Mouse (Mus musculus) frontal cortex, postnatal 10 days (tissue): ENCODE data around the gene Cramp1l.

Experiments used
- DNase-seq, 2 experiments: peaks; one replicate each; pipeline ENCODE4 v3.0.0; 2022; ENCODE audit warnings: low spot score in 2 of 2, mixed read lengths in 1 of 2

Gene Cramp1l

DNA sequence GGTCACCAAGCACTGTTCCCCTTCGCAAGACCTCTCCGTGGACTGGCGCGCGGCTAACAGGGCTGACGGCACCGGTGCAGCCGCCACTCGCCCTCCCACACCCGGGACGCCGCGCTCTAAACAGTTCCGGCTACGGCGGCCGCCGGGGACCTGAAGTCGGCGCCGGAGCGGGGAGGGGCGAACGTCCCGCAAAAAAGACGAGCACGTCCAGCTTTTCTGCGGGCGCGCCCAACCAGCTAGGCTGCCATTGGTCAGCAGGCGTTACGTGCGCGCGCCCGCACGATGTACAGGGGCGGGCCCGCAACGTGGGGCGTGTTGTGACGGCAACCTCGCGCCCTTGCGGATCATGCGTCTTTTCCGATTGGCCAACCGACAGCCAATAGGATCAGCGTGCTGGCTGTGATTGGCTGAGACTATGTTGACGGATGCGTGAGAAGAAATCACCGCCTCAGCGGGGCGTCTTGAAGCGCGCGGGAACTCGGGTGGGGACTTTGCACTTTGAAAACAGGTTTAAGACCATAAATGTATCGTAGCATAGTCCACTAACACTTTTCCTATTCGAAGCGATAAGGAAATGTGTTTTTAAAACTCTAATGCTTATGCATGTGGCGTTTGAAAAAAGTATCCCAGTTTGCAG lies at the start of gene Cramp1l, which contains the start of gene Ift140:
Cramp1l (minus strand) TSS at position 134 of the 637 bp plus-strand sequence.
Ift140 (plus strand) TSS at position 431 of the 637 bp plus-strand sequence.
- peak; percentile 99 for DNase-seq

DNA sequence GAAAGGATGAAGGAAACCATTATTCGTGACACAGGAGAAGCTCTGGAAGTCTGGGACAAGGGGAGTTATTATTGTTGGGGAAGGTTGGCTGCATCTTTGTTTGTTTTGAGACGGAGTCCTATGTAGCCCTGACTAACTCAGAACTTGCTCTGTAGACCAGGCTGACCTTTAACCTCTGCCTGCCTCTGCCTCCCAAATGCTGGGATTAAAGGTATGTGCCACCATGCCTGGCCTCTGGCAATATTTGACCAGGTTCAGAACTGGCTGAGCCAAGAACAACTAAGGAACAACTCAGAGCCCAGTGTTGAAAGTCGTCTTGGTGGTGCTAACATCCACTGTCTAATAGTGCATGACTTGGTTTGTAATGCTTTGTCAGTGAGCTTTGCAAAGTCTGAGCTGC lies 49.6 kb upstream of the Cramp1l start:
- no peak for DNase-seq

DNA sequence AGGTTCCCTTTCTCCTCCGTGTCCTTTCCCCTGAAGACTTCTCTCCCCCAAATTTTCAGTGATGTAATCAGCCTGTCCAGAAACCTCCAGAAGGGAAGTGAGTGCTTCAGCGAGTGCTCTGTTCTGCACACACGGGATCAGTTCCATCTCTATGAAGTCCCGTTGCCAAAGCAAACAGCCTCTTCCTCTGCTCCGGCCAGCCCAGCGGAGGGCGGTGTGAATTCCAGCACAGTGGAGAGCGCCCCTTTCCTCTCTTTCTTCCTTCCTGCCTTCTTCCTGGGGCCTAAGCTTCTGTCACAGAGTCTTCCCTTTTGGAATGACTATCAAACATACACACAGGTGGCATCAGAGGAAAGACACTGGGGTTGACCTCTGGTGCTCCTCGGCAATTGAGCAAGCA lies 48.8 kb upstream of the Cramp1l start:
- no peak for DNase-seq

DNA sequence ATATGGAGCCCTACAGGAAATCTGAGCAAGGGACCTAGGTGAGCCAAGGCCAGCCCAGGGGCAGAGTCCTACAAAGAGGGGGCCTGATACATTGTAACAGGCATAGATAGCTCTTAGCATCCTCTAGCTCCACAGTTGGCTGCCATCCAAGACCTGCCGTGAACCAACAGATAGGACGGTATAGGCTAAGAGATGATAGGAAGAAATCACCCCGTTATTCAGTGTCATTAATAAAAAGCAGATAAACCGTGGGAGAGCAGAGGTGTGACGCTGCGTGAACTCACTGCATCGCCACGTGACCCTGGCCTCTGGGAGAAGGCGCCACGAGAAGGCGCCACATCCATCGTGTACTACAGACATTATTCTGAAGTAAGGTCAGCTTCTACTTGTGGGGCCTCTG lies 48.3 kb upstream of the Cramp1l start:
- DNase-seq: no peak

- DNase-seq: no peak
These were observed 47.7 kb upstream of the Cramp1l start for GRCm38 (mm10) chr17:25063261-25063660.

DNA sequence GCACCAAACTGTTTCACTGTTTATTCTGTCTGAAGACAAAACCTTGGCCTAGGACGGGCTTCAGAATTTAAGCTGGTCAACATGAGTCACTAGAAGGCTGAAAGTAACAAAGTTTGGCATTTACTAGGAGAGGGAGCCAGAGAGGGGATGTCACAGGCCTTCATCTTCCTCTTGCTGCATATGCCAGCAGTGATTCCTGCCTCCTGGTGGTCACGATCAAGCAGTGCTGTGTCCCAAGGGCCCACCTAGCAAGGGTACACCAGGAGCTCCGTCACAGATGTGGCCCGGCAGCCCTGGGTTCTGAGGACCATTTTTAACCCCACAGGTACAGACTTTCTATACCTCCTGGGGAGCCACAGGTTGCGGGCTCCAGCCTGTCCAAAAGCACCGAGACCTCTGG lies 41.5 kb upstream of the Cramp1l start:
- no peak for DNase-seq

GRCm38 (mm10) chr17:25053274-25053673 lies 37.7 kb upstream of the Cramp1l start:
- DNase-seq: no peak

DNA sequence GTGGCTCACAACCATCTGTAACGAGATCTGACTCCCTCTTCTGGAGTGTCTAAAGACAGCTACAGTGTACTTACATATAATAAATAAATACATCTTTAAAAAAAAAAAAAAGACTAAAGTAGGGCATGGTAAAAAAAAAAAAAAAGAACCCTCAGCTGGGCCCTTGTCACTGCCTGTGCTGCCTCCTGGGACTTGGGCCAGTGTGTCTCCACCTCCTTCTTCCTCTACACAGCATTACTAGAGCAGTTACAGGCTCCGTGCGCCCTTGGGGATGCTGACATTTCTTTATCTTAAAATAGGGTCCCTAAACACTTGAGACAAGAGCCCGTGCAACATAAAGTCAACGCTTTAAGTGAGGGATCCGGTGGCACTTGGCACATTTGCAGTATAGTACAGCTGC lies 31.6 kb upstream of the Cramp1l start:
- no peak for DNase-seq

GRCm38 (mm10) chr17:25045281-25045680 lies 29.7 kb upstream of the Cramp1l start:
- DNase-seq: no peak

- DNase-seq: no peak
These were observed 29.3 kb upstream of the Cramp1l start for GRCm38 (mm10) chr17:25044879-25045278.

- no peak for DNase-seq
These were observed 20.6 kb upstream of the Cramp1l start for GRCm38 (mm10) chr17:25036183-25036582.

- DNase-seq: peak; percentile 74 to 78
These were observed 924 bp upstream of the Cramp1l start for GRCm38 (mm10) chr17:25016292-25017132.

DNA sequence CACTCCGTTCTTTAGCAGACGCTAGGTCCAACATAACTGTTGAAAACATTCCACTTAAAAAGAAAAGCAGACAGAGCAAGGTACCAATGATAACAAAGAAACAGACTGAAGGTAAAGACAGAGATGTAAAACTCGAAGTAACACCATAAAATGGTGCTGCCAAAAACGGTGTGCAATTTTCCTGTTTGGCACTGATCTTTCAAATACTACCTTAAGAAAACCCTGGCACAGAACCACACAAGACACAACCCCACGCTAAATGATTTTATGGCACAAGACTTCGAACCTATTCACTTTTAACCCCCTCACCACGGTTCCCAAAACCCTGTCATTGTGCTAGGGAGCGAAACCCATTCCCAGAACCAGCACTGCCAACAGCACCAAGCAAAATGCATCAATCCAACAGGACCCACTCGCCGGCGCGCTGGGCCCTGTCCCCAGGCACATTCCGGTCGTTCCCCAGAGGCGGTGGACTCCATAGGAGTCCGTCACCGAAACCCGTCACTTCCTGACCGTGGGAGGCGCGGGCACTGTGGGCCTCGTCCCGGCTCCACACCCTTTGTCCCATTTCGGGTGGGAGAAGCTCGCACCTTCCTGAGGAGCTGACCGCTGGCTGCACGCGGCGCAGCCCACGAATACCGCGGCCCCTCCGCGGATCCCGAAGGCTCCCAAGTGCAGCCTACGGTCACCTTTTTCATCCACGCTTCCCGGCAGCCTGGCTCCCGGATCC lies 582 bp downstream of the Cramp1l start:
- DNase-seq: peak; percentile 36 to 46

- DNase-seq: peak in 1 of 2 experiments; percentile 15
These were observed 1.7 kb downstream of the Cramp1l start for GRCm38 (mm10) chr17:25013606-25014501.

DNA sequence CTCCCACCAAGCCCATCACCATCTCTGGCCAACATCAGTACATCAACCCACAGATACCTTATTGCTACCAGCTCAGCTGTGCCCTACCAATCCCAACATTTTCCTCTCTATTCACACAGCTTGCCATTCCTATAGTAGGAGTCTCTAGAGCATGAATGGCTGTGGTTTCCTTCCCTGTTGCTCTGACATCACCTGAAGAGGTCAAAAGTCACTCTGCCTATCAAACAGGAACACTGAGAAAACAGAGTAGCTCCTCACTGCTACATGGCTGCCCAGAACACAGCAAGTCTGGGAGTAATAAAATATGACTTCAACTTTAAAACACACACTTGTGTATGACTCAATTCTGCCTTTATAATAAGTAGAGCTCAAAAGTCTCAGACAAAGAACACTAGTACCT lies 8.1 kb downstream of the Cramp1l start:
- DNase-seq: no peak

DNA sequence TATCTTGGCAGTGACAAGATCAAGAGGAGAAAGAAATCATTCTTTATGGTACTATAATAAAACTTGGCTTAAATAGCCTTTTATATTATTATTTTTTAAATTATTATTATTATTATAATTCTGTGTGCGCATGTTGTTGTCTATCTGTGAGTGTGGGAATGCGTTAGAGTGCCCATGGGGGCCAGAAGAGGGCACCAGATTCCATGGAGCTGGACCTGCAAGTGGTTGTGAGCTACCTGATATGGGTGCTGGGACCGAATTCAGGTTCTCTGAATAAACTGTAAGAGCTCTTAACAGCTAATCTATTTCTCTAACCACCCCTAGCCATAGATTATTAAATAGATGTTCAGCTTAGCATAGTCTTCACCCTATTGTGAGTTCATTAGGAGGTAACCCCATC lies 10.5 kb downstream of the Cramp1l start:
- DNase-seq: no peak

DNA sequence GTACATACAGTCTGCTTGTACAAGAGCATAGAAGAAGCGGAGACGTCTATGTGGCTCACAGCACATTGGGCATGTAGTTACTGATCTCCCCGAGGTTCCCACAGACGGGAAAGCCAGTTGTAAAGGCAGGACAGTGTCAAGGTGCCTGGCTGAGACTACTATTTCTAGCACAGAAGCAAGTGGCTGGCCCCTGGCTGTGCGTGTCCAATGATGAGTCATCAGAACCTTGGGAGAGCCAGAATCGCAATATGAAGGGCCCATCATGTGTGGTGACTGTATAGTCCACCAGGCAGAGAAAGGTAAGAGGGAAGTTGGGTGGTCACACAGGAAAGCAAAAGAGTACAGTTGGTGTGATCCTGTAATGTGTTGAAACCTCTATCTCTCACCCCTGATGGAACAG lies 20.9 kb downstream of the Cramp1l start:
- DNase-seq: no peak

DNA sequence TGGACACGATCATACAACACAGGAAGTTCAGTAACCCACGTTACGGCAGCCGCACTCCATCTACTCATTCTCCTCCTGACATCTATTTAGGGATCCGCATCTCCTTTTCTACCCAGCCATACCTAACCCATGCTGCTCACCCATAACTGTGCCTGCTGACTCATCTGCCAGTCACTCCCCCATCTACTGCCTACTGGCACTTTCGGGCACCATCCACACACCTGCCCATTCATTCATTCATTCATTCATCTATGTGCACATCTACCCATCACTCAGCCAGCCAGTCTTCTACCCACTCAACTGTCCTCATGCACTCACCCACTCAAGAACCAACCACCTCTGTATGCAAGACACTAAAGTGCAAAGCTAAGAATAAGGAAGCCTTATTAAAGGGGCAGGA lies 28.4 kb downstream of the Cramp1l start:
- no peak for DNase-seq

DNA sequence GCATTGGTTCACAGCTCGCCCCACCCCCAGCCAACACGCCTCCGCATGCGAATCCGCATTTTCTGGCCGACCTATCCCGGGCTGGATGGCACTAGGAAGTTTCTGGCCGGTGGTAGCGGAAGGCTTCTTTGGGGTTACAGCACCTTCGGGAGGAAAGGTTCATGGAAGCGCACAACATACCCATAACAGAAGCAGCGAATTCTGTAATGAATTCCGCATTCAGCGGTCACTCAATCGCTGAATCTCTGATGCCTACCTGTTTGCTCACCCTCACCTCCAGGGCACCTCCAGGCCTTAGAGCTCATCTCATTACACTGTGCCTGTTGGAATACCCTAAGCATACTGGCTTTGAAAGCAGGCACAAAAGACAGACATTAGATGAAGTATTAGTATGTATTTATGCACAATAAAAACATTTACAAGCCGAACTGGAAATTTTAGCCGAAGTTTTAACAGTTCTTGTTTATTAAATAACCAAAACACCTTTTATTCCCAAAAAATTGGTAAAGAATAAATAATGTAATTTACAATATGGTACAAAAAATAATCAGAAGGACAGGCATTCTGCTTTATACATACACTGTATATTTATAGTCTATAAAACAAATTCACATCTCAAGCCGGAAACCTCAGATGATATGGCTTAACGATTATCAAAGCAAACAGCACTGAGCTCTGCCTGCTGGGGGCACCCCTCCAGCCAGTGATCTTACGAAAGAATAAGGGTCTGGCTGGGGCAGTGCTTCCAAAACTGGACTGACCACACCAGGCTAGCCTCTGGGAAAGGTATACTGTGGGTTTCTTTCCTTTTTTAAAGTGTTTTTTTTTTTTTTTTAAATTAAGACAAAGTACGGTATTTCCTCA lies 54.5 kb downstream of the Cramp1l start:
- DNase-seq: no peak

DNA sequence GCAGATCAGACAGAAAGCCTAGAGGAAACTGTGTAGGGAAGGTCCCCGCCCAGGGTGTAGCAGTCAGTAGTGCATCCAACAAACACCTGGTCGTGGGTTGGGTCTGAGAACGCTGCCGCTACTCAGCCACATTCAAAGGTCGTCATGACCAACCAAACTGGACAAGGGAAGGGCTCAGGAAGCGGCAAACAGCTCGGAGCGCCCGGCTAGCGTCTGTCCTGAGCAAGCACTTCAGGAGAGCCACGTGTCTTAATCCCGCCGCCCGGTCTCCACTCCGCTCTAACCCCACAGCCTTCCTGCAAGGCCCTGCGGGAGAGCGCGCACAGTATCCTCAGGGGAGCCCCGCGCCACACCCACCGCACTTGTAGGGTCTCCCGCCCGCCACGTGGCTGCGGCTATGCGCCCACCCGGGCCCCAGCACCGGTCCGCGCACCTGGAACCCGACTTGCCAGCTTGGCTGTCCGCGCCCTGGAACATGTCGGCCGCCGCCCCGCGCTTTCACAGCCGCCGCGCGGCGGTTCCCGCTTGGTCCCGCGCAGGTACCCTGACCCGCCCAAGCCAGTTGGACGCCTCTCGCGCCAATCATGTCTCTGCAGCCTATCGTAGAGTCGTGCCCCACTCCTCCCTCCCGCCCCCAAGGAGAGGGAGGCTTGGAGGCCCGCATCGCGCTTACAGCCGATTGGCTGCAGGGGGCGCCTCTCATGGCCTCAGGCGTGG lies 55.3 kb downstream of the Cramp1l start, which contains the start of gene Jpt2:
Jpt2 (minus strand) TSS at position 555 of the 717 bp plus-strand sequence.
- DNase-seq: peak; percentile 95 to 97
